Mouse (Mus musculus): Measurements from ENCODE around the gene Ncmap. TPM values are rescaled to one million over a fixed set of nuclear protein-coding genes. Genes with fewer than 3 reads are reported as not detected.

Gene Ncmap
- polyA plus RNA-seq, 1 experiment = 2.3 TPM

- Histone ChIP-seq H3K27me3 (ENCODE audit: control insufficient read depth, insufficient read depth, low read length, poor library complexity, severe bottlenecking) (no peaks in the 10 kb centered on the region), H3K4me3 (ENCODE audit: low read depth, low read length) (no peak overlapping the region), H3K27ac (ENCODE audit: insufficient read depth, low read length) (no peak overlapping the region), H3K9ac (ENCODE audit: low read depth, poor library complexity, severe bottlenecking) (no peak overlapping the region), H3K36me3 (ENCODE audit: control insufficient read depth, insufficient read depth, low read length, poor library complexity, severe bottlenecking) (0 out of 2 replicates have a peak, but pooled peaks cover 3% of the 10 kb centered on the region), H3K4me1 (ENCODE audit: control insufficient read depth, insufficient read depth, low read length) (no peaks in the 10 kb centered on the region), H3K9me3 (replicated peaks; ENCODE audit: control insufficient read depth, insufficient read depth, low read length, poor library complexity, severe bottlenecking) (0 out of 2 replicates have a peak, but pooled peaks cover 4% of the 10 kb centered on the region)
- TF ChIP-seq CTCF (IDR thresholded peaks at IDR 0.05; ENCODE audit: low read depth, low read length) (no peak), POLR2A (IDR thresholded peaks at IDR 0.05; ENCODE audit: insufficient read depth, low read length) (no peak), EP300 (IDR thresholded peaks at IDR 0.05; ENCODE audit: insufficient read depth, low read depth, low read length) (no peak)
These were observed 28.6 kb upstream of the Ncmap start for GRCm38 (mm10) chr4:135426587-135426986.

GRCm38 (mm10) chr4:135425625-135426024, 27.6 kb upstream of the Ncmap start:
- no peak overlapping the region for H3K27ac ChIP-seq (ENCODE audit: insufficient read depth, low read length)
- TF ChIP-seq POLR2A (IDR thresholded peaks at IDR 0.05; ENCODE audit: insufficient read depth, low read length) (no peak), EP300 (IDR thresholded peaks at IDR 0.05; ENCODE audit: insufficient read depth, low read depth, low read length) (no peak), CTCF (IDR thresholded peaks at IDR 0.05; ENCODE audit: low read depth, low read length) (no peak)
- H3K27me3 ChIP-seq (ENCODE audit: control insufficient read depth, insufficient read depth, low read length, poor library complexity, severe bottlenecking) = no peaks in the 10 kb centered on the region
- H3K4me1 ChIP-seq (ENCODE audit: control insufficient read depth, insufficient read depth, low read length) = no peaks in the 10 kb centered on the region
- H3K9ac ChIP-seq (ENCODE audit: low read depth, poor library complexity, severe bottlenecking) = no peak overlapping the region
- H3K9me3 ChIP-seq (replicated peaks; ENCODE audit: control insufficient read depth, insufficient read depth, low read length, poor library complexity, severe bottlenecking) = 0 out of 2 replicates have a peak, but pooled peaks cover 4% of the 10 kb centered on the region
- no peak overlapping the region for H3K4me3 ChIP-seq (ENCODE audit: low read depth, low read length)
- 0 out of 2 replicates have a peak, but pooled peaks cover 3% of the 10 kb centered on the region for H3K36me3 ChIP-seq (ENCODE audit: control insufficient read depth, insufficient read depth, low read length, poor library complexity, severe bottlenecking)

- H3K27me3 ChIP-seq (ENCODE audit: control insufficient read depth, insufficient read depth, low read length, poor library complexity, severe bottlenecking) = no peaks in the 10 kb centered on the region
- H3K9ac ChIP-seq (ENCODE audit: low read depth, poor library complexity, severe bottlenecking) = no peak overlapping the region
- no peaks in the 10 kb centered on the region for H3K9me3 ChIP-seq (replicated peaks; ENCODE audit: control insufficient read depth, insufficient read depth, low read length, poor library complexity, severe bottlenecking)
- no peak for TF ChIP-seq CTCF (IDR thresholded peaks at IDR 0.05; ENCODE audit: low read depth, low read length)
- TF ChIP-seq EP300 (IDR thresholded peaks at IDR 0.05; ENCODE audit: insufficient read depth, low read depth, low read length) = no peak
- TF ChIP-seq POLR2A (IDR thresholded peaks at IDR 0.05; ENCODE audit: insufficient read depth, low read length) = no peak
- H3K4me1 ChIP-seq (ENCODE audit: control insufficient read depth, insufficient read depth, low read length) = no peaks in the 10 kb centered on the region
- no peak overlapping the region for H3K27ac ChIP-seq (ENCODE audit: insufficient read depth, low read length)
- H3K4me3 ChIP-seq (ENCODE audit: low read depth, low read length) = no peak overlapping the region
- peaks cover 3% of the 10 kb centered on the region; the same call in 1 of the 2 replicates for H3K36me3 ChIP-seq (ENCODE audit: control insufficient read depth, insufficient read depth, low read length, poor library complexity, severe bottlenecking)
These were observed 22.9 kb upstream of the Ncmap start for GRCm38 (mm10) chr4:135420961-135421360.

- TF ChIP-seq POLR2A (IDR thresholded peaks at IDR 0.05; ENCODE audit: insufficient read depth, low read length) (no peak), CTCF (IDR thresholded peaks at IDR 0.05; ENCODE audit: low read depth, low read length) (no peak), EP300 (IDR thresholded peaks at IDR 0.05; ENCODE audit: insufficient read depth, low read depth, low read length) (no peak)
- no peak overlapping the region for H3K27ac ChIP-seq (ENCODE audit: insufficient read depth, low read length)
- H3K4me1 ChIP-seq (ENCODE audit: control insufficient read depth, insufficient read depth, low read length) = no peaks in the 10 kb centered on the region
- peaks cover 3% of the 10 kb centered on the region; the same call in 1 of the 2 replicates for H3K36me3 ChIP-seq (ENCODE audit: control insufficient read depth, insufficient read depth, low read length, poor library complexity, severe bottlenecking)
- peak overlapping the region; percentile 70 for H3K4me3 ChIP-seq (ENCODE audit: low read depth, low read length)
- H3K9ac ChIP-seq (ENCODE audit: low read depth, poor library complexity, severe bottlenecking) = 0 out of 2 replicates have a peak overlapping the region, but pooled peaks have one; percentile 23
- no peaks in the 10 kb centered on the region for H3K27me3 ChIP-seq (ENCODE audit: control insufficient read depth, insufficient read depth, low read length, poor library complexity, severe bottlenecking)
- no peaks in the 10 kb centered on the region for H3K9me3 ChIP-seq (replicated peaks; ENCODE audit: control insufficient read depth, insufficient read depth, low read length, poor library complexity, severe bottlenecking)
These were observed 22.4 kb upstream of the Ncmap start for GRCm38 (mm10) chr4:135420416-135420815.

- no peaks in the 10 kb centered on the region for H3K9me3 ChIP-seq (replicated peaks; ENCODE audit: control insufficient read depth, insufficient read depth, low read length, poor library complexity, severe bottlenecking)
- H3K36me3 ChIP-seq (ENCODE audit: control insufficient read depth, insufficient read depth, low read length, poor library complexity, severe bottlenecking) = peaks cover 3% of the 10 kb centered on the region; the same call in 1 of the 2 replicates
- no peaks in the 10 kb centered on the region for H3K4me1 ChIP-seq (ENCODE audit: control insufficient read depth, insufficient read depth, low read length)
- TF ChIP-seq EP300 (IDR thresholded peaks at IDR 0.05; ENCODE audit: insufficient read depth, low read depth, low read length) = no peak
- TF ChIP-seq POLR2A (IDR thresholded peaks at IDR 0.05; ENCODE audit: insufficient read depth, low read length) = peak; percentile 19
- no peak overlapping the region for H3K27ac ChIP-seq (ENCODE audit: insufficient read depth, low read length)
- H3K27me3 ChIP-seq (ENCODE audit: control insufficient read depth, insufficient read depth, low read length, poor library complexity, severe bottlenecking) = no peaks in the 10 kb centered on the region
- H3K9ac ChIP-seq (ENCODE audit: low read depth, poor library complexity, severe bottlenecking) = 0 out of 2 replicates have a peak overlapping the region, but pooled peaks have one; percentile 23
- H3K4me3 ChIP-seq (ENCODE audit: low read depth, low read length) = peak overlapping the region; percentile 70
These were observed 22.0 kb upstream of the Ncmap start for GRCm38 (mm10) chr4:135419996-135420395.

GRCm38 (mm10) chr4:135416367-135416766, 18.3 kb upstream of the Ncmap start:
- Histone ChIP-seq H3K4me1 (ENCODE audit: control insufficient read depth, insufficient read depth, low read length) (no peaks in the 10 kb centered on the region), H3K27ac (ENCODE audit: insufficient read depth, low read length) (no peak overlapping the region), H3K27me3 (ENCODE audit: control insufficient read depth, insufficient read depth, low read length, poor library complexity, severe bottlenecking) (no peaks in the 10 kb centered on the region), H3K36me3 (ENCODE audit: control insufficient read depth, insufficient read depth, low read length, poor library complexity, severe bottlenecking) (no peaks in the 10 kb centered on the region; the same call in 1 of the 2 replicates), H3K4me3 (ENCODE audit: low read depth, low read length) (no peak overlapping the region), H3K9me3 (replicated peaks; ENCODE audit: control insufficient read depth, insufficient read depth, low read length, poor library complexity, severe bottlenecking) (no peaks in the 10 kb centered on the region), H3K9ac (ENCODE audit: low read depth, poor library complexity, severe bottlenecking) (no peak overlapping the region)
- TF ChIP-seq CTCF (IDR thresholded peaks at IDR 0.05; ENCODE audit: low read depth, low read length) (no peak), EP300 (IDR thresholded peaks at IDR 0.05; ENCODE audit: insufficient read depth, low read depth, low read length) (no peak), POLR2A (IDR thresholded peaks at IDR 0.05; ENCODE audit: insufficient read depth, low read length) (no peak)
